Mouse (Mus musculus) liver, embryonic 16.5 days (tissue): ENCODE measurements around the gene Zfp710. TPM values are rescaled to one million over a fixed set of nuclear protein-coding genes. Genes with fewer than 3 reads are reported as not detected.
A peak's percentile ranks its signal among the peaks of the same experiment; 100 is the strongest.
"Not testable (repeated sequence)": the region's sequence is repeated elsewhere in the genome, so short reads cannot be mapped to it uniquely, and the experiment has no call there.

Source experiments
- ATAC-seq: fragments of 200-750 bp; cut with Nextera tagmentation; 2 replicates; pipeline ENCODE4 v1.8.0; 2017; ENCODE audit warnings: low read depth, mild to moderate bottlenecking, moderate number of reproducible peaks, moderate library complexity
- H3K27ac ChIP-seq: fragments of 300-500 bp; sonication (generic); 2 replicates; pipeline ENCODE4 v1.5.1; 2014; ENCODE audit warnings: mild to moderate bottlenecking, low read length
- H3K27me3 ChIP-seq: fragments of 300-500 bp; sonication (generic); 2 replicates; pipeline ENCODE4 v1.6.1; 2014; ENCODE audit warnings: low read depth, low read length, mixed read lengths; ENCODE audit not compliant: control insufficient read depth, insufficient read depth
- H3K36me3 ChIP-seq: fragments of 300-500 bp; sonication (generic); 2 replicates; pipeline ENCODE4 v1.6.1; 2014; ENCODE audit warnings: mild to moderate bottlenecking; ENCODE audit not compliant: control insufficient read depth, insufficient read depth
- H3K4me1 ChIP-seq: fragments of 300-500 bp; sonication (generic); 2 replicates; pipeline ENCODE4 v1.6.1; 2014; ENCODE audit warnings: low read depth, low read length, mixed read lengths; ENCODE audit not compliant: control insufficient read depth
- H3K4me2 ChIP-seq: fragments of 300-500 bp; sonication (generic); 2 replicates; pipeline ENCODE4 v1.6.1; 2014; ENCODE audit warnings: low read depth, low read length, mixed read lengths
- H3K4me3 ChIP-seq: fragments of 300-500 bp; sonication (generic); 2 replicates; pipeline ENCODE4 v1.5.1; 2014; ENCODE audit warnings: low read depth, mild to moderate bottlenecking, low read length
- H3K9ac ChIP-seq: fragments of 300-500 bp; sonication (generic); 2 replicates; pipeline ENCODE4 v1.6.1; 2014; ENCODE audit warnings: low read depth, low read length
- H3K9me3 ChIP-seq: fragments of 300-500 bp; sonication (generic); replicated peaks from 2 replicates; pipeline ENCODE4 v1.6.1; 2016; ENCODE audit warnings: low read length; ENCODE audit not compliant: control insufficient read depth
- WGBS: fragments of 180-500 bp; shearing (Covaris S2); extraction: QIAGEN DNeasy Blood & Tissue Kit; methylation state at CpG from one replicate; pipeline ENCODE4 v1.1.7; 2014; ENCODE audit not compliant: insufficient replicate concordance; 5-methylcytosine and 5-hydroxymethylcytosine counted together
- polyA plus RNA-seq: library from polyadenylated mRNA; unstranded; fragments of >200 nt; fragmentation: Nextera tagmentation; extraction: Ambion mirVana; gene quantifications from 2 replicates; pipeline ENCODE4 v1.2.1, GENCODE M21; 2015

The Zfp710 gene
- polyA plus RNA-seq, result 6.8 and 7.4 TPM in 2 replicates

DNA sequence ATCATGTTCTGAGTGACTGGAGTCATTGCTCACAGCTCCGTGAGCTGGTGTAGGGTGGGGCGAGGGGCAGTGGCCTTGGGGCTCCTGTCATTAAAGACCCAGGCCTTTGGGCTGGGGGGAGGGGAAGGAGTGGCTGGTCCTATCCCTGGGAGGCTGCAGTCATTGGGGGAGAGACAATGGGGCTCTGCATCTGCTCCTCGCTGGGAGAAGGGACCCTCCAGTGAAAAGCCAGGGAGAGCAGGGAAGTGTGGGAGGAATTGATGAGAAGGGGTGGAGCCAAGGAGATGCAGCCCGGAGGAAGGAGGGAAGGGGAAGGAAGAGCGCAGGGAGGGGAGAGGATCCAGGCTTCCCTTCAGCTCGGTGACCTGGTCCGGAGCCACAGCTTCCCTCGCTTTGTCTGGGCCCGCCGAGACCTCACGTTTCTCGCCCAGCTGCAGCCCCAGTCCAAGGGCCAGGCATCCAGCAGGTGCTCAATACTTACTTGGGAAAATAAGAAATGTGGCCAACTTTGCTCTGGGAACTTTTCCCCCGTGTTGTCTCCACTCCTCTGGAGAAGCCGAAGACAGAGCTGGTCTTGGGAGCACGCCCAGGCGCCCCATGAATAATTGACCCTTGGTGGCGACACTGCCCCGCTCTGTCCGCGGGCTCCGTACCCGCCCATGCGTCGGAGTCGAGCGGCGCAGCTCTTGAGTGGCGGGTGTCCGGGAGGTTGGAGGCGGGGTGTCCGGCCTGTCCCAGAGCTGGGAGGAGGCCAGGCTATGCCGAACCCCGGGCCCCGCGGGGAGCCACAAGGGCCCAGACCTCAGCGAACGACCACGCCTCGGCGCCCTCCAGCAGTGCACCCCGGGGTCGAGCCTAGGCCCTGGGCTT lies at the start of gene Zfp710:
Gene Zfp710, plus strand, starts transcription at position 294 of the 870 bp plus-strand sequence.
- Histone ChIP-seq H3K9ac (peak within 1 kb of the TSS; percentile 74), H3K9me3 (no peaks in the 10 kb centered on the region), H3K4me3 (peak within 1 kb of the TSS; percentile 72), H3K36me3 (no peaks in the 10 kb centered on the region), H3K4me1 (peaks cover 5% of the 10 kb centered on the region), H3K27ac (peak within 1 kb of the TSS; percentile 90), H3K27me3 (peaks cover 22% of the 10 kb centered on the region), H3K4me2 (peak within 1 kb of the TSS; percentile 83)
- WGBS, result 1% methylated on average over 42 of the region's 42 CpGs
- peak; percentile 88 for ATAC-seq

DNA sequence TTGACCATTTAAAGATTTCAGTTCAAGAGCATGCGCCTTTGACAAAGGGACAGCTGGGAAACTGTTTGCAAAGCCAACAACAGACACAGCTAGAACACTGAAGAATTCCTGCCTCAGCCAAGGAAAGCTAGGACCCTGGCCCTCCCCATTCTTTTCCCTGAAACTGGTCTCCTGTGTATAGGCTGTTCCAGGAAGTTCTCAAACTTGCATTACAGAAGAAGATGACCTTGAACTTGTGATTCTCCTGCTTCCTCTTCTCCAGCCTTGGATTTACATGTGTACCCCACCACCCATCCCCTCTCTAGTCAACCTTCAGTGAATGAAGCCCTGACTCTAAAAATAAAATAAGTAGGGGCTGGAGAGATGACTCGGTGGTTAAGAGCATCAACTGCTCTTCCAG lies 49.3 kb upstream of the Zfp710 start:
- H3K9me3 ChIP-seq, result no peaks in the 10 kb centered on the region
- no peaks in the 10 kb centered on the region for H3K4me1 ChIP-seq
- no peaks in the 10 kb centered on the region for H3K27me3 ChIP-seq
- H3K9ac ChIP-seq, result no peak overlapping the region
- H3K4me2 ChIP-seq, result no peak overlapping the region
- ATAC-seq, result no peak
- WGBS, result 49% methylated on average over 2 of the region's 2 CpGs
- no peaks in the 10 kb centered on the region for H3K36me3 ChIP-seq
- no peak overlapping the region for H3K4me3 ChIP-seq
- no peak overlapping the region for H3K27ac ChIP-seq

DNA sequence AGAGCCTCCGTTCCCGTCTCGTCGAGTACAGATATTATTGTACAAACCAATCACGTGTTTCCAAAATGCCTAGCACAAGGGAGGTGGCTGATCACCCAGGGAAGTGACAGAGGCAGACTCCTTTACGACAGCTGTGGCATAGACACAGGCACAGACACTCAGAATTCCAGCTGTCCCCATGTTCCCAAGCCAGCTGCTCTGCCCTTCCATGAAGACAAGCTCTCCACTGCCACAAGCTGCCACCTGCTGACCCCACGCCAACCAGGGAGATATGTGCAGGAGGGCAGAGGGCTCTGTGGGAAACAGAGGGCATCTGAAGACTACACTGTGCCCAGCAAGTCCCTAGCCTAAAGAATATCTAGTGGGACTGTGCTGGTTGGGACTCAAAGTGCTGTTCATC lies 37.9 kb upstream of the Zfp710 start:
- Histone ChIP-seq H3K36me3 (no peaks in the 10 kb centered on the region), H3K9me3 (no peaks in the 10 kb centered on the region), H3K27ac (no peak overlapping the region), H3K4me3 (no peak overlapping the region), H3K4me2 (no peak overlapping the region), H3K4me1 (no peaks in the 10 kb centered on the region), H3K9ac (no peak overlapping the region), H3K27me3 (no peaks in the 10 kb centered on the region)
- 71% methylated on average over 7 of the region's 7 CpGs for WGBS
- no peak for ATAC-seq

DNA sequence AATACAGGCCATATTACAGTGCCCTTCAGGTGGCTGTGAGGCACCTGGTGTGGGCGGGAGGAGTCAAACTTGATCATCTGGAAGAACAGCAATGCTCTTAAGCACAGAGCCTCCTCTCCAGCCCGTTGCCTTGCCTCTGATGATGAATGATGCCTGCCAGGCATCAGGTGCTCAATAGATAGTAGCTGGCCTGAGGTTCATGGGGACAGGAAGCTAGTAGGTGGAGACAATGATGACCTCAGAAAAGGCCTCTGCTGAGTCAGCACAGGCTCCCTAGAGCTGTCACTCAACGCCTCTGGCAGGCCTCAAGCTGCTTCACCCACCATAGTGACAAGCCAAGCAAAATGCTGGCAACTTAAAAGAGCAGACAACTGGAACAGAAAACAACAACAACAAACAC lies 36.9 kb upstream of the Zfp710 start:
- Histone ChIP-seq H3K9ac (no peak overlapping the region), H3K4me2 (no peak overlapping the region), H3K27me3 (no peaks in the 10 kb centered on the region), H3K27ac (no peak overlapping the region), H3K36me3 (no peaks in the 10 kb centered on the region), H3K9me3 (no peaks in the 10 kb centered on the region), H3K4me3 (no peak overlapping the region), H3K4me1 (no peaks in the 10 kb centered on the region)
- no peak for ATAC-seq
- 26% methylated on average over 3 of the region's 3 CpGs for WGBS

DNA sequence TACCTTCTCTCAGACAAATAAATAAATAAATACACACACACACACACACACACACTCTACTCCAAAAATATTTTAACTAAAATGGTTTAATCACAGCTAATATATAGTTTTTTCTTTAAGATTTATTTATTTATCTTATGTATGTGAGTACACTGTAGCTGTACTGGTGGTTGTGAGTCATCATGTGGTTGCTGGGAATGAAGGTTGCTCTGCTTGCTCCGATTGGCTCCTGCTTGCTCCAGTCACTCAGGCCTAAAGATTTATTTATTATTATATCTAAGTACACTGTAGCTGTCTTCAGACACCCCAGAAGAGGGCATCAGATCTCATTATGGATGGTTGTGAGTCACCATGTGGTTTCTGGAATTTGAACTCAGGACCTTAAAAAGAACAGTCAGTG lies 36.1 kb upstream of the Zfp710 start:
- H3K4me1 ChIP-seq, H3K4me3 ChIP-seq, H3K4me2 ChIP-seq, H3K9ac ChIP-seq, ATAC-seq, H3K9me3 ChIP-seq, H3K27me3 ChIP-seq, H3K36me3 ChIP-seq, H3K27ac ChIP-seq: not testable (repeated sequence)
- WGBS, result 71% methylated on average over 1 of the region's 1 CpGs

DNA sequence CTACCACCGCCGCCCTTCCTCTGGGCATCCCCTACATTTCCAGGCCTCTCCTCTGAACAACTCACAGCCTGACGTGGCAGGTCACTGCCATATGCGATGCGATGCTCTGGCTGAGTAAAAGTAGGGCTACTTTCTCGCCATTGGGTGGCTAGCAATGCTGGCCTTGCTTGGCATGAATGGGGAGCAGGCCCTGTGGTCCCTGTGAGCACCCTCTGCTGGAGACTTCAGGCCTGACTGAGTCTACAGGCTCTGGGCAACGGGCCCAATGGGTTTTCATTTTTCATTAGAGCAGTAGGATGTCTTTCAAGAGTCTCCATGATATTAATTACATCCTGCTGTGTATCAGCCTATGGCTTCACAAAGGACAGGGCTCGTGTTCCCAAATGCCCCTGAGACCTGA lies 30.1 kb upstream of the Zfp710 start:
- Histone ChIP-seq H3K4me1 (no peaks in the 10 kb centered on the region), H3K36me3 (no peaks in the 10 kb centered on the region), H3K4me2 (no peak overlapping the region), H3K4me3 (no peak overlapping the region), H3K27ac (no peak overlapping the region), H3K9me3 (no peaks in the 10 kb centered on the region), H3K27me3 (no peaks in the 10 kb centered on the region), H3K9ac (no peak overlapping the region)
- ATAC-seq, result no peak
- 37% methylated on average over 8 of the region's 8 CpGs for WGBS

DNA sequence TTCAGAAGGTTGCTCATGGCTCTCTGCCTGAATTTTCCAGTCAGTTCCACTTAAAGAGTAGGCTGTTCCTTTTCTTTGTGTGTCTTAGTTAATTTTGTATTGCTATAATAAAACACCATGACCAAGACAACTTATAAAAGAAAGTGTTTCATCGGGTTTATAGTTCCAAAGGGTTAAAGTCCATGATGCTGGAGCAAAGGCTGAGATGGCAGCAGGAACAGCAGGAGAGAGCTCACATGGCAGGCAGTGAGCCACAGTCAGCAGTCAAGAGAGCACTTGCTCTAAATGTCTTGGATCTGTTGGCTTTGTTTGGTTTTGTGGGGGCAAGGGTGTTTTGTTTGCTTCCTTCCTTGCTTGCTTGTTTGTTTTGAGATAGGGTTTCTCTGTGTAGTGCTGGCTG lies 26.9 kb upstream of the Zfp710 start:
- Histone ChIP-seq H3K27me3 (no peaks in the 10 kb centered on the region), H3K4me3 (no peak overlapping the region), H3K36me3 (no peaks in the 10 kb centered on the region), H3K27ac (no peak overlapping the region), H3K9ac (no peak overlapping the region), H3K4me2 (no peak overlapping the region), H3K9me3 (no peaks in the 10 kb centered on the region), H3K4me1 (no peaks in the 10 kb centered on the region)
- 51% methylated on average over 1 of the region's 1 CpGs for WGBS
- no peak for ATAC-seq

DNA sequence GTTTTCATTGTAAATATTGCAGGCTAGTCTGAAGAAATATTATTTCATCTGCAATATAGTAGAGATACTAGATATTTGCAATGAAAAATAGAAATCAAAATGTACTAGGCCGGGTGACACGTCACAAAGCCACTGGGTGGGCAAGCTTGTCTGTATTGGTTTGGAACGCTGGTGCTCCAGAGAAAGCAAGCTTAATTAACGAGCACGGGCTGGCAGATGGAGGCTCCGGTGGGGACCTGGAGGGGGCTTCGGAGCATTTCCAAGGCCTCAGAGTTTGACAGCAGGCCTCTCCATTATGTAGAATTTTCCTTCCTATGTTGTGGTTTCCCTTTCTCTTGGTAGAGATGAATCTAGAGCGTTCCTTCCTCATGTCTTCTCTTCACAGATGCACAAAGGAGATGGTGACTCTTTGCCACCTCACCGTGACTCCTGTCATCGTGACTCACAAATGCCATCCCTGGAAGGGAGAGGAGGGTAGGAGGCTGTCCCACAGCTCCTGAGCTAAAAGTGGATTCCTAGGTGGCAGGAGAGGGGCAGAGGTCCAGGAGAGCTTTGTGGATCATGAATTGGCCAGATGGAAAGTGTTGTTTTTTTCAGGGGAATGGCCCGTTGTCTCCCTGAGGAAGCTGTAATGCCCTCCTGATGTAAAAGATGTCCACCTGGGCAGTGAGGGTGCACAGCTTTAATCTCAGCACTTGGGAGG lies 22.1 kb upstream of the Zfp710 start:
- Histone ChIP-seq H3K27me3 (no peaks in the 10 kb centered on the region), H3K4me1 (no peaks in the 10 kb centered on the region; the same call in 1 of the 2 replicates), H3K27ac (no peak overlapping the region), H3K36me3 (no peaks in the 10 kb centered on the region), H3K4me2 (no peak overlapping the region), H3K9me3 (no peaks in the 10 kb centered on the region), H3K4me3 (no peak overlapping the region), H3K9ac (no peak overlapping the region)
- WGBS, result 57% methylated on average over 11 of the region's 11 CpGs
- ATAC-seq, result no peak
